Mouse (Mus musculus) liver, adult 2 months (tissue): ENCODE results near the gene Dyrk1a.

Source experiments
- CTCF ChIP-seq: fragments of 200-500 bp; IDR thresholded peaks from 2 replicates; pipeline ENCODE4 v1.5.1; 2011; ENCODE audit warnings: low read depth, low read length, control low read depth
- POLR2A ChIP-seq: fragments of 200-500 bp; IDR thresholded peaks from 2 replicates; pipeline ENCODE4 v1.6.1; 2011; ENCODE audit warnings: low read length, control low read depth; ENCODE audit not compliant: insufficient read depth; ENCODE audit errors: extremely low read depth

DNA sequence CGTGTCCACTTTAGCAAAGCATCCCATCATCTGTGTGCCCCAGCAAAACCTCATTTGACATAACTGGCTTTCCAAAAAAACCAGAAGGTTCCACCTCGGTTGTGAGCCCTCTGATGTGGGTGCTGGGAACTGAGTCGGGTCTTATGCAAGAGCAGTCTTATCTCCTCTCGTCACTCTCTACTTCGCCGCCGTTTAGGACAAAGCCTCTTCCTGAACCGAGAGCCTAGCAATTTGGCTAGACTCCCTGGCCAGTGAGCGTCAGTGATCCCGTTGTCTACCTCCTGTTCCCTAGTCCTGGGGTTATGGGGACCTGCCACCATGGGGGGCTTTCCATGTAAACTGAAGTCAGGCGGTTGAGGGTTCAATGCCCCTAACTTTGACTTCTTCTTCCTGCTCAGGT, 147.2 kb downstream of the Dyrk1a start:
- no peak for TF ChIP-seq CTCF
- no peak for TF ChIP-seq POLR2A
